Mouse (Mus musculus) stomach, postnatal 0 days (tissue): ENCODE measurements around the gene Bicral. TPM values are rescaled to one million over a fixed set of nuclear protein-coding genes. Genes with fewer than 3 reads are reported as not detected.

Source experiments
- ATAC-seq: fragments of 200-750 bp; cut with Nextera tagmentation; 2 replicates; pipeline ENCODE4 v1.8.0; 2017; ENCODE audit not compliant: low FRiP score, low TSS enrichment
- DNase-seq: peaks from one replicate; pipeline ENCODE4 v3.0.0-alpha.2; 2016; ENCODE audit warnings: low spot score
- H3K27ac ChIP-seq: fragments of 300-500 bp; sonication (generic); replicated peaks from 2 replicates; pipeline ENCODE4 v1.5.1; 2014; ENCODE audit warnings: mild to moderate bottlenecking, control low read depth
- H3K27me3 ChIP-seq: fragments of 300-500 bp; sonication (generic); 2 replicates; pipeline ENCODE4 v1.6.1; 2014; ENCODE audit warnings: low read length; ENCODE audit not compliant: control insufficient read depth, insufficient read depth
- H3K36me3 ChIP-seq: fragments of 300-500 bp; sonication (generic); 2 replicates; pipeline ENCODE4 v1.6.1; 2014; ENCODE audit warnings: low read length, mixed read lengths; ENCODE audit not compliant: control insufficient read depth, insufficient read depth
- H3K4me1 ChIP-seq: fragments of 300-500 bp; sonication (generic); replicated peaks from 2 replicates; pipeline ENCODE4 v1.6.1; 2014; ENCODE audit warnings: antibody characterized with exemption; ENCODE audit not compliant: control insufficient read depth, insufficient read depth
- H3K4me2 ChIP-seq: fragments of 300-500 bp; sonication (generic); replicated peaks from 2 replicates; pipeline ENCODE4 v1.6.1; 2014; ENCODE audit warnings: low read depth, mild to moderate bottlenecking, control low read depth, moderate library complexity
- H3K4me3 ChIP-seq: fragments of 300-500 bp; sonication (generic); 2 replicates; pipeline ENCODE4 v1.5.1; 2014; ENCODE audit warnings: low read depth, low read length, control low read depth
- H3K9ac ChIP-seq: fragments of 300-500 bp; sonication (generic); 2 replicates; pipeline ENCODE4 v1.6.1; 2014; ENCODE audit warnings: mild to moderate bottlenecking, low read length, control low read depth, mixed read lengths
- H3K9me3 ChIP-seq: fragments of 300-500 bp; sonication (generic); 2 replicates; pipeline ENCODE4 v1.6.1; 2016; ENCODE audit warnings: low read length; ENCODE audit not compliant: control insufficient read depth
- CTCF ChIP-seq: IDR thresholded peaks from 2 replicates; pipeline ENCODE4 v1.5.1; 2016; ENCODE audit warnings: antibody characterized with exemption, low read depth, mild to moderate bottlenecking, moderate library complexity
- EP300 ChIP-seq: optimal IDR thresholded peaks from 2 replicates; pipeline ENCODE3; 2016; ENCODE audit warnings: antibody characterized with exemption
- WGBS: fragments of 180-500 bp; shearing (Covaris S2); extraction: QIAGEN DNeasy Blood & Tissue Kit; methylation state at CpG from one replicate; pipeline ENCODE4 v1.1.7; 2014; 5-methylcytosine and 5-hydroxymethylcytosine counted together
- polyA plus RNA-seq: library from polyadenylated mRNA; unstranded; fragments of >200 nt; fragmentation: Nextera tagmentation; extraction: Ambion mirVana; gene quantifications from 2 replicates; pipeline ENCODE4 v1.2.1, GENCODE M21; 2015

The Bicral gene
- polyA plus RNA-seq, 1 experiment from 2014 or later: 2.3 TPM

GRCm38 (mm10) chr17:46877061-46877460, 18.8 kb upstream of the Bicral start:
- no peaks in the 10 kb centered on the region for H3K9me3 ChIP-seq
- H3K36me3 ChIP-seq: no peaks in the 10 kb centered on the region
- no peak for TF ChIP-seq EP300
- TF ChIP-seq CTCF: no peak
- H3K4me1 ChIP-seq: 0 out of 2 replicates have a peak, but pooled peaks cover 2% of the 10 kb centered on the region
- no peak overlapping the region for H3K9ac ChIP-seq
- 82% methylated on average over 5 of the region's 5 CpGs for WGBS
- H3K27ac ChIP-seq: peak overlapping the region; percentile 89
- no peak overlapping the region for H3K4me2 ChIP-seq
- ATAC-seq (no peak), DNase-seq (no peak)
- no peaks in the 10 kb centered on the region for H3K27me3 ChIP-seq
- no peak overlapping the region for H3K4me3 ChIP-seq

GRCm38 (mm10) chr17:46876371-46876950, 18.2 kb upstream of the Bicral start:
- H3K9ac ChIP-seq: no peak overlapping the region
- peak overlapping the region; percentile 89 for H3K27ac ChIP-seq
- no peaks in the 10 kb centered on the region for H3K9me3 ChIP-seq
- WGBS: 42% methylated on average over 8 of the region's 8 CpGs
- peak; percentile 88 for ATAC-seq
- 0 out of 2 replicates have a peak, but pooled peaks cover 2% of the 10 kb centered on the region for H3K4me1 ChIP-seq
- no peak overlapping the region for H3K4me3 ChIP-seq
- no peaks in the 10 kb centered on the region for H3K36me3 ChIP-seq
- no peak overlapping the region for H3K4me2 ChIP-seq
- TF ChIP-seq EP300 (no peak), CTCF (no peak)
- peak; percentile 92 for DNase-seq
- H3K27me3 ChIP-seq: no peaks in the 10 kb centered on the region

- Histone ChIP-seq H3K4me1 (0 out of 2 replicates have a peak, but pooled peaks cover 2% of the 10 kb centered on the region), H3K27me3 (no peaks in the 10 kb centered on the region), H3K27ac (peak overlapping the region; percentile 83), H3K9me3 (no peaks in the 10 kb centered on the region), H3K4me3 (no peak overlapping the region), H3K36me3 (no peaks in the 10 kb centered on the region), H3K9ac (no peak overlapping the region), H3K4me2 (no peak overlapping the region)
- DNase-seq: no peak
- 79% methylated on average over 3 of the region's 3 CpGs for WGBS
- TF ChIP-seq CTCF (peak; percentile 52), EP300 (no peak)
- no peak for ATAC-seq
Observed at GRCm38 (mm10) chr17:46875626-46876025, 17.3 kb upstream of the Bicral start.

- H3K9ac ChIP-seq: 0 out of 2 replicates have a peak overlapping the region, but pooled peaks have one; percentile 1
- 0 out of 2 replicates have a peak, but pooled peaks cover 2% of the 10 kb centered on the region for H3K4me1 ChIP-seq
- no peak overlapping the region for H3K4me2 ChIP-seq
- H3K4me3 ChIP-seq: no peak overlapping the region
- H3K36me3 ChIP-seq: no peaks in the 10 kb centered on the region
- H3K9me3 ChIP-seq: no peaks in the 10 kb centered on the region
- TF ChIP-seq CTCF: no peak
- no peak for TF ChIP-seq EP300
- peak; percentile 55 for DNase-seq
- H3K27ac ChIP-seq: peak overlapping the region; percentile 75
- no peaks in the 10 kb centered on the region for H3K27me3 ChIP-seq
- peak; percentile 65 for ATAC-seq
- 17% methylated on average over 10 of the region's 10 CpGs for WGBS
Observed at GRCm38 (mm10) chr17:46874133-46874532, 15.9 kb upstream of the Bicral start.

- TF ChIP-seq CTCF (no peak), EP300 (no peak)
- no peaks in the 10 kb centered on the region for H3K27me3 ChIP-seq
- H3K4me1 ChIP-seq: 0 out of 2 replicates have a peak, but pooled peaks cover 2% of the 10 kb centered on the region
- H3K9ac ChIP-seq: no peak overlapping the region
- ATAC-seq (no peak), DNase-seq (no peak)
- no peaks in the 10 kb centered on the region for H3K9me3 ChIP-seq
- no peak overlapping the region for H3K27ac ChIP-seq
- no peak overlapping the region for H3K4me3 ChIP-seq
- 79% methylated on average over 7 of the region's 7 CpGs for WGBS
- H3K4me2 ChIP-seq: no peak overlapping the region
- no peaks in the 10 kb centered on the region for H3K36me3 ChIP-seq
Observed at GRCm38 (mm10) chr17:46872806-46873205, 14.5 kb upstream of the Bicral start.

GRCm38 (mm10) chr17:46870913-46871312, 12.6 kb upstream of the Bicral start:
- ATAC-seq: no peak
- Histone ChIP-seq H3K4me1 (no peaks in the 10 kb centered on the region), H3K9ac (no peak overlapping the region), H3K27ac (no peak overlapping the region), H3K9me3 (no peaks in the 10 kb centered on the region), H3K27me3 (no peaks in the 10 kb centered on the region), H3K36me3 (no peaks in the 10 kb centered on the region), H3K4me2 (no peak overlapping the region), H3K4me3 (no peak overlapping the region)
- TF ChIP-seq CTCF: no peak
- DNase-seq: no peak
- WGBS: 41% methylated on average over 1 of the region's 1 CpGs
